Mouse (Mus musculus) limb, embryonic 13.5 days (tissue): ENCODE results near the gene Rab3a. TPM values are rescaled to one million over a fixed set of nuclear protein-coding genes. Genes with fewer than 3 reads are reported as not detected.

ENCODE experiments used
- microRNA-seq: library from miRNA; unstranded; fragments of <30 nt; microRNA quantifications from one replicate; pipeline ENCODE4, GENCODE M21; 2016
- polyA plus RNA-seq: library from polyadenylated mRNA; unstranded; fragments of >200 nt; fragmentation: Nextera tagmentation; extraction: Ambion mirVana; gene quantifications from 2 replicates; pipeline ENCODE4 v1.2.1, GENCODE M21; 2015

Gene Rab3a
- polyA plus RNA-seq, 1 experiment from 2014 or later: 19.6 TPM

Small RNAs within 50 kb of the gene (microRNA-seq; reads per million reads assigned to microRNA genes)
- gene Mir7240: not detected

Other genes with a start within 250 kb of the Rab3a start
- gene Rex1bd, start 247.9 kb upstream of the Rab3a start, polyA plus RNA-seq: 139 and 148 TPM in 2 replicates
- gene Uba52, start 243.9 kb upstream of the Rab3a start, polyA plus RNA-seq: 856 and 861 TPM in 2 replicates
- gene Fkbp8, start 227.0 kb upstream of the Rab3a start, polyA plus RNA-seq: 284 and 290 TPM in 2 replicates
- 49.3 and 53.4 TPM in 2 replicates for gene Kxd1, start 226.7 kb upstream of the Rab3a start, polyA plus RNA-seq
- gene Ell, start 215.2 kb upstream of the Rab3a start, polyA plus RNA-seq: 20.9 and 21.4 TPM in 2 replicates
- gene Isyna1, start 160.3 kb upstream of the Rab3a start, polyA plus RNA-seq: 162 and 165 TPM in 2 replicates
- gene Ssbp4, start 145.8 kb upstream of the Rab3a start, polyA plus RNA-seq: 115 and 131 TPM in 2 replicates
- gene Lrrc25, start 138.5 kb upstream of the Rab3a start, polyA plus RNA-seq: 1.9 and 2.3 TPM in 2 replicates
- gene Gdf15, start 122.2 kb upstream of the Rab3a start, polyA plus RNA-seq: 0.18 TPM in 1 of 2 replicates, not detected in the other
- gene Pgpep1, start 94.3 kb upstream of the Rab3a start, polyA plus RNA-seq: 68.2 and 71.1 TPM in 2 replicates
- 240 and 246 TPM in 2 replicates for gene Lsm4, start 81.4 kb upstream of the Rab3a start, polyA plus RNA-seq
- 57.3 and 61.1 TPM in 2 replicates for gene Jund, start 55.7 kb upstream of the Rab3a start, polyA plus RNA-seq
- gene Iqcn, start 51.2 kb upstream of the Rab3a start, polyA plus RNA-seq: not detected in 2 replicates
- not detected in 2 replicates for gene Gm3336, start 36.1 kb upstream of the Rab3a start, polyA plus RNA-seq
- 0.04 and 0.06 TPM in 2 replicates for gene Pde4c, start 31.0 kb upstream of the Rab3a start, polyA plus RNA-seq
- gene Mpv17l2, start 6.3 kb downstream of the Rab3a start, polyA plus RNA-seq: 29.2 and 36.6 TPM in 2 replicates
- gene Pik3r2, start 22.0 kb downstream of the Rab3a start, polyA plus RNA-seq: 78.1 and 81.3 TPM in 2 replicates
- gene Mast3, start 50.4 kb downstream of the Rab3a start, polyA plus RNA-seq: 13.1 and 14.0 TPM in 2 replicates
- gene Il12rb1, start 53.8 kb downstream of the Rab3a start, polyA plus RNA-seq: 0.06 TPM in 1 of 2 replicates, not detected in the other
- gene Arrdc2, start 85.0 kb downstream of the Rab3a start, polyA plus RNA-seq: 6.1 and 6.2 TPM in 2 replicates
- gene Kcnn1, start 108.6 kb downstream of the Rab3a start, polyA plus RNA-seq: 2.9 and 4.3 TPM in 2 replicates
- 113 and 117 TPM in 2 replicates for gene Ccdc124, start 119.3 kb downstream of the Rab3a start, polyA plus RNA-seq
- gene Slc5a5, start 138.1 kb downstream of the Rab3a start, polyA plus RNA-seq: 0.39 and 0.45 TPM in 2 replicates
- gene Rpl18a, start 142.7 kb downstream of the Rab3a start, polyA plus RNA-seq: 4,263 and 4,460 TPM in 2 replicates
- 52.8 and 57.8 TPM in 2 replicates for gene Map1s, start 151.3 kb downstream of the Rab3a start, polyA plus RNA-seq